Mouse (Mus musculus): Measurements from ENCODE around the gene Rela. TPM values are rescaled to one million over a fixed set of nuclear protein-coding genes. Genes with fewer than 3 reads are reported as not detected.
"Not testable (repeated sequence)": the region's sequence is repeated elsewhere in the genome, so short reads cannot be mapped to it uniquely, and the experiment has no call there.

The Rela gene
- polyA plus RNA-seq, 1 experiment, result 61.0 TPM

DNA sequence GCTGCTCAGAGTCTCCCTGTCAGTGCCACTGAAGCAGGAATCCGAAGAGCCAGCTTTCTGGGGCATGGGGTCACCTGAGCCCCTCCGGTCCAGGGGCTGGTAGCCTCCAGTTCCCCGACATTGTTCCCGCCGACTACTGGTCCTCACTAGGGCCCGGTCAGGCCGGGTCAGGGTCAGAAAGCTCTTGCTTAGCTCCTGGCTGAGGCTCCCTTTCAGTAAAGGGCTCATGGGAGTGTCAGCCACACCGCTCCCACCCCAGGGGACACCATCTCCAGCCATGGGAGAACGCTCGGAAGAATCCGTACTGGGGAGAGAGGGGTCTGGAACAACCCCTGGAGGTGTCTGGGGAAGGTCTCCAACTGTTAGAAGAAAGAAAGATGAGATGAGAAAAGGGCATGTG, 48.6 kb downstream of the Rela start:
- Histone ChIP-seq H3K27ac (ENCODE audit: insufficient read depth, low read depth, low read length) (no peak overlapping the region), H3K27me3 (ENCODE audit: control insufficient read depth, insufficient read depth, low read length) (no peaks in the 10 kb centered on the region), H3K4me1 (ENCODE audit: control insufficient read depth, insufficient read depth, insufficient read length, low read length) (peaks cover 9% of the 10 kb centered on the region), H3K4me3 (ENCODE audit: low read depth, low read length) (no peak overlapping the region), H3K36me3 (ENCODE audit: control insufficient read depth, insufficient read depth, low read length) (peaks cover 51% of the 10 kb centered on the region)
- no peak for TF ChIP-seq POLR2A (IDR thresholded peaks at IDR 0.05; ENCODE audit: low read depth, low read length)
- no peak for TF ChIP-seq CTCF (IDR thresholded peaks at IDR 0.05; ENCODE audit: extremely low read depth, insufficient read length, insufficient replicate concordance, low read depth, low read length)
- WGBS, result 97% methylated on average over 11 of the region's 11 CpGs

DNA sequence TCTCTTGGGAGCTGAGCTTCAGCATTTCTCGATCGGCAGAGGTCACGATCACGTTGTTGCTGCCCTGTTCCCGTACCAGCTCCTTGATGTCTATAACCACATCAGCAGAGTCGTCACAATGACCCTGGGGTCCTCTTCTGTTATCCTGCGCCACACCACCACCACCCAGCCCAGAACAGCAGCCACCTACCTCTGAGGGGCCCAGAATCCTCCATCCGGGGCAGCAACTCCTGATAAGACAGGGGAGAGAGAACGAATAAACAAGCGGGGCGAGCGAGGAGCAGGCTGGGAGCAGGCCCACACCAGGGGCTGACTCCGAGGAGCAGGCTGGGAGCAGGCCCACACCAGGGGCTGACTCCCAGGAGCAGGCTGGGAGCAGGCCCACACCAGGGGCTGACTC, 49.2 kb downstream of the Rela start:
- H3K27ac ChIP-seq (ENCODE audit: insufficient read depth, low read depth, low read length), result no peak overlapping the region
- H3K4me1 ChIP-seq (ENCODE audit: control insufficient read depth, insufficient read depth, insufficient read length, low read length), result peaks cover 14% of the 10 kb centered on the region
- TF ChIP-seq CTCF (IDR thresholded peaks at IDR 0.05; ENCODE audit: extremely low read depth, insufficient read length, insufficient replicate concordance, low read depth, low read length) (no peak), POLR2A (IDR thresholded peaks at IDR 0.05; ENCODE audit: low read depth, low read length) (no peak)
- H3K36me3 ChIP-seq (ENCODE audit: control insufficient read depth, insufficient read depth, low read length), result peaks cover 46% of the 10 kb centered on the region
- WGBS, result 92% methylated on average over 13 of the region's 13 CpGs
- H3K27me3 ChIP-seq (ENCODE audit: control insufficient read depth, insufficient read depth, low read length), result no peaks in the 10 kb centered on the region
- H3K4me3 ChIP-seq (ENCODE audit: low read depth, low read length), result no peak overlapping the region

DNA sequence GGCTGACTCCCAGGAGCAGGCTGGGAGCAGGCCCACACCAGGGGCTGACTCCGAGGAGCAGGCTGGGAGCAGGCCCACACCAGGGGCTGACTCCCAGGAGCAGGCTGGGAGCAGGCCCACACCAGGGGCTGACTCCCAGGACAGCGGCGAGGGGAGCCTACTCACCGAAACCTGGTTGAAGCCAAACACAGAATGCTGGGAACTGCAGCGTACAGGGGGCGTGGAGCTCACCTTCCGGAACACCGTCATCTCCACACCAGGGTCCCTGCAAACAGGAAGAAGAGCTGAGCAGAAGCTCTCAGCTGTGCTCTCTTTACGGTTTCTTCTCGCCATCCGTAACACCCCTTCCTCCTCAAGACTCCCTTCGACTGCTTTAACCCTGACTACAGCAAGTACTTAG, 49.7 kb downstream of the Rela start:
- not testable (repeated sequence) for H3K4me3 ChIP-seq (ENCODE audit: low read depth, low read length); H3K27ac ChIP-seq (ENCODE audit: insufficient read depth, low read depth, low read length); H3K27me3 ChIP-seq (ENCODE audit: control insufficient read depth, insufficient read depth, low read length)
- Histone ChIP-seq H3K4me1 (ENCODE audit: control insufficient read depth, insufficient read depth, insufficient read length, low read length) (peaks cover 17% of the 10 kb centered on the region), H3K36me3 (ENCODE audit: control insufficient read depth, insufficient read depth, low read length) (peaks cover 41% of the 10 kb centered on the region)
- WGBS, result 95% methylated on average over 12 of the region's 12 CpGs

DNA sequence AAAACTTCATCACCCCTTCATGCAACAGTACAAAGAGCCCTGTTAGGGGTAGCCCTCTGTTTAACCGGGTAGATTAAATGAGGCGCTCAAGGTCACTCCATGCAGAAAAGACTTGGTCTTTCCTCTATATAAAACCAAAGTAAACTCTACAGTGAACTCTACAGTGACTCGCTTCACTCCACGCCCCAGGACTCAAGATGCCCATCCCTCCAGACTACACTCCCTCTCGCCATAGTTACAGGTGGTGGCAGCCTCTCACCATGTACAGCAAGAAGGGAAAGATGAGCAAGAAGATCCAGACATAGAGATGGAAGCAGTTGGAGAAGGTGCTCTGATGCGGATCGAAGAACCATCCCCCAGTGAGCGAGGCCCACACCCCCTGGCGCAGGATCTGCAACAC, 50.5 kb downstream of the Rela start:
- peaks cover 20% of the 10 kb centered on the region for H3K4me1 ChIP-seq (ENCODE audit: control insufficient read depth, insufficient read depth, insufficient read length, low read length)
- peaks cover 41% of the 10 kb centered on the region for H3K36me3 ChIP-seq (ENCODE audit: control insufficient read depth, insufficient read depth, low read length)
- H3K27ac ChIP-seq (ENCODE audit: insufficient read depth, low read depth, low read length), result no peak overlapping the region
- H3K4me3 ChIP-seq (ENCODE audit: low read depth, low read length), result peak overlapping the region; percentile 97
- 17% methylated on average over 9 of the region's 9 CpGs for WGBS
- no peaks in the 10 kb centered on the region for H3K27me3 ChIP-seq (ENCODE audit: control insufficient read depth, insufficient read depth, low read length)
- TF ChIP-seq POLR2A (IDR thresholded peaks at IDR 0.05; ENCODE audit: low read depth, low read length), result no peak
- no peak for TF ChIP-seq CTCF (IDR thresholded peaks at IDR 0.05; ENCODE audit: extremely low read depth, insufficient read length, insufficient replicate concordance, low read depth, low read length)

DNA sequence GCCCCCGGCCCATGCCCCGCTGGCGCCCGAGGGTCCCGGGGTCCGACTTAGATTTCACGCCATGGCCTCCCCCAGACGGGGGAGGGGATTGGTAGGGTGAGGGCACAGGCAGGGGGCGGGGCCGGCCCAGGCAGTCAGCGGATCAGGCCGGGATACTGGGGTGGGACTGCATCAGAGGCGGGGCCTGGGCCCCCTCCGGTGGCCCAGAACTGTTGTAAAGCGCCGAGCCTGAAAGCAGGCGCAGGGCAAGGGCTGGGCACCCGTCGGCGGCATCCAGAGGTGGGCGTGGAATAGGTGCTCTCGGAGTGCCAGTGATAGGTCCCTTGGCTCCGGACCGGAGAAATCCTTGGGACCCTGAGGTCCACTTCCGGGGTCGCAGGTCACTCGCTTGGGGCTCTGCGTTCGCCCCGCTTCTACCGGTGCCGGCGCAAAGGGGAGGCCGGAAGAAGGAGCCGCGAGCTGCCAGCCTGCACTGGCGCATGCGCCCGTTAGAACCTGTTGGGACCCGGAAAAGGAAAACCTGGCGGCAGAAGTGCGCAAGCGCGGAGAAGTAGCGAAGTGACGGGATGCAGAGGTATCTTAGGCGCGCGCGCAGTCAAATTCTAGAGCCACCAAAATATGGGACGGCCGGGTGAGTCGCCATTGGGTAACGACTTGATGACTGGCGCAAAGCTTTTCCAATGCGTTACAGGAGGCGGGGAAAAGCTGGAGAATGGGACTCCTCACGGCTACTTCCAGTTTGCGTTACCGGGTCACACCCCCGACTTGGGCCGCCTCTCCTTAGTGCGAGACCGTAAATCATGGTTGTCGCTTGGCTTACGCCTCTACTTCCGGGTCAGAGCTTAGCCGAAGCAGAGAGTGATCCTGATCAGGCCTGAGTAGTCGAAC, 51.2 kb downstream of the Rela start, which contains the start of the genes Map3k11 and Pcnx3:
Gene Map3k11 (plus strand): TSS at position 543 of the 888 bp plus-strand sequence.
Gene Pcnx3 (minus strand): TSS at position 709 of the 888 bp plus-strand sequence.
- Histone ChIP-seq H3K36me3 (ENCODE audit: control insufficient read depth, insufficient read depth, low read length) (peaks cover 39% of the 10 kb centered on the region), H3K4me3 (ENCODE audit: low read depth, low read length) (peak within 1 kb of the TSS; percentile 97), H3K27ac (ENCODE audit: insufficient read depth, low read depth, low read length) (peak within 1 kb of the TSS; percentile 99), H3K27me3 (ENCODE audit: control insufficient read depth, insufficient read depth, low read length) (no peaks in the 10 kb centered on the region), H3K4me1 (ENCODE audit: control insufficient read depth, insufficient read depth, insufficient read length, low read length) (peaks cover 23% of the 10 kb centered on the region)
- under 1% methylated on average over 69 of the region's 69 CpGs for WGBS
- TF ChIP-seq POLR2A (IDR thresholded peaks at IDR 0.05; ENCODE audit: low read depth, low read length) (peak; percentile 72), CTCF (IDR thresholded peaks at IDR 0.05; ENCODE audit: extremely low read depth, insufficient read length, insufficient replicate concordance, low read depth, low read length) (peak; percentile 17; the same call in 1 of the 2 replicates)

DNA sequence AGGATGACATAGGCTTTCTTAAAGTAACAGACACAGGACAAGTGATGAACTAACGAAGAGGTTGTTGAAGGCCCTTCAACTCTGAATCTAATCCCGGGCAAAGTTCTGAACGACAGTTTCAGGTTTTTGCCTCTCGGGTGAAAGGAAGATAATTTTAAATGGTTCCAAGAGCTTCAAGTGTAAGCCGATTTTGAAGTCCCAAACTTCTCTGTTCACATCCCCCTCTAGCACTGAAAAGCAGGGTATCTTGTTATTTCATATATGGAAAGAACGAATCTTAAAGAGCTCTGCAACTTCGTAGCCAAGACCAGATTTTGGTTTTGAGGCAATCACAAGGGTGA, 51.8 kb downstream of the Rela start:
- Histone ChIP-seq H3K27ac (ENCODE audit: insufficient read depth, low read depth, low read length) (peak overlapping the region; percentile 99), H3K27me3 (ENCODE audit: control insufficient read depth, insufficient read depth, low read length) (no peaks in the 10 kb centered on the region), H3K4me3 (ENCODE audit: low read depth, low read length) (peak overlapping the region; percentile 97), H3K36me3 (ENCODE audit: control insufficient read depth, insufficient read depth, low read length) (peaks cover 42% of the 10 kb centered on the region), H3K4me1 (ENCODE audit: control insufficient read depth, insufficient read depth, insufficient read length, low read length) (peaks cover 23% of the 10 kb centered on the region)
- under 1% methylated on average over 7 of the region's 7 CpGs for WGBS
- TF ChIP-seq CTCF (IDR thresholded peaks at IDR 0.05; ENCODE audit: extremely low read depth, insufficient read length, insufficient replicate concordance, low read depth, low read length) (no peak), POLR2A (IDR thresholded peaks at IDR 0.05; ENCODE audit: low read depth, low read length) (no peak)

DNA sequence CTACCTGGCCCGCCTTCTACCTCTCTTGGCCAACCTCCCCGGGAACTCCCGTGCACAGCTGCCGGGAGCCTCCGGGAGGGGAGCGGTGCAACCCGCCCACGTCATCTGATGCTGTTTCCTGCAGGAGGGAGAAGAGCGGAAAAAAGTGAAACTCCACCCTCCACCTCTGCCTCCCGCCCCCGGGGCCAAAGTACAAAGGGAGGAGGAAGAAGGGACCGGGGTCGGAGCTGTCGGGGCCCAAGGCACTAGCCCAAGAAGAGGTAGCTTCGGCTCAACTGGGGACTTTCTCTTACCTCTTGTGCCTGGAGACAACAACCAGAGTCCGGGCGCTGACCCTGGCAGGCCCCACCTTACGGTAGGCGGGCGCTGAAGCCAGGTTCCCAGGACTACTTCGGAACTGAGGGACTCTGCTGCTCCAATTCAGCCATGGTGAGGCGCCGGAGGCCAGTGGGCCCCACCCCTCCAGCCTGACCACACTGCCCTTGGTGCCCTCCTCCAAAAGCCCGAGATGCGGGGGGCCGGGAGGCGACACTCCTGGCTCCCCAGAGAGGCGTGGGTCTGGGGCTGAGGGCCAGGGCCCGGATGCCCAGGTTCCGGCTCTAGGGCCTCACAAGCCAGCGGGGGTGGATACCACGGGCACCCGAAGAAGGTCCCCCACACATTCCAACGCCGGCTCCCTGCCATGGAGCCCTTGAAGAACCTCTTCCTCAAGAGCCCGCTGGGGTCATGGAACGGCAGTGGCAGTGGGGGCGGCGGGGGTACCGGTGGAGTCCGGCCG, 52.5 kb downstream of the Rela start:
- WGBS, result 1% methylated on average over 42 of the region's 42 CpGs
- peak overlapping the region; percentile 99 for H3K27ac ChIP-seq (ENCODE audit: insufficient read depth, low read depth, low read length)
- H3K27me3 ChIP-seq (ENCODE audit: control insufficient read depth, insufficient read depth, low read length), result no peaks in the 10 kb centered on the region
- peaks cover 23% of the 10 kb centered on the region for H3K4me1 ChIP-seq (ENCODE audit: control insufficient read depth, insufficient read depth, insufficient read length, low read length)
- H3K4me3 ChIP-seq (ENCODE audit: low read depth, low read length), result peak overlapping the region; percentile 97
- H3K36me3 ChIP-seq (ENCODE audit: control insufficient read depth, insufficient read depth, low read length), result peaks cover 37% of the 10 kb centered on the region
- TF ChIP-seq POLR2A (IDR thresholded peaks at IDR 0.05; ENCODE audit: low read depth, low read length) (peak; percentile 81; the same call in 1 of the 2 replicates), CTCF (IDR thresholded peaks at IDR 0.05; ENCODE audit: extremely low read depth, insufficient read length, insufficient replicate concordance, low read depth, low read length) (no peak)

Measured in small intestine, adult 2 months (tissue).